Mouse (Mus musculus) left cerebral cortex, adult 18-20 months (tissue): Measurements from ENCODE around the gene A030005L19Rik. TPM values are rescaled to one million over a fixed set of nuclear protein-coding genes. Genes with fewer than 3 reads are reported as not detected.
"Not testable (repeated sequence)": the region's sequence is repeated elsewhere in the genome, so short reads cannot be mapped to it uniquely, and the experiment has no call there.

Experiments used
- DNase-seq, 2 experiments: peaks; one replicate each; pipeline ENCODE4 v3.0.0; 2021 to 2022; ENCODE audit warnings: low spot score in 2 of 2, mixed read lengths in 1 of 2
- long read RNA-seq, 2 experiments: library from polyadenylated mRNA; stranded (forward); transcript quantifications; one replicate each; pipeline ENCODE4 v2.0.0; 2021
- total RNA-seq, 2 experiments: library from RNA; stranded (reverse); gene quantifications; 2 replicates each; pipeline ENCODE4 v1.2.3; 2021

A030005L19Rik gene
- total RNA-seq, result under 1 TPM; 0.49 to 0.59 TPM
- long read RNA-seq, experiment 1, result 0 reads
- long read RNA-seq, experiment 2, result 0 reads

- no peak for DNase-seq
Observed at GRCm38 (mm10) chr1:82913025-82913424, at the start of gene A030005L19Rik. A030005L19Rik (plus strand) TSS chr1:82913325.

- no peak for DNase-seq
Observed at GRCm38 (mm10) chr1:82870202-82870601, 42.9 kb upstream of the A030005L19Rik start.

- peak in 1 of 2 experiments; percentile 9 for DNase-seq
Observed at GRCm38 (mm10) chr1:82879172-82879571, 34.0 kb upstream of the A030005L19Rik start.

GRCm38 (mm10) chr1:82880196-82880595, 32.9 kb upstream of the A030005L19Rik start:
- DNase-seq, result no peak

GRCm38 (mm10) chr1:82893269-82893668, 19.9 kb upstream of the A030005L19Rik start:
- no peak for DNase-seq

- DNase-seq, result no peak
Observed at GRCm38 (mm10) chr1:82900567-82900966, 12.6 kb upstream of the A030005L19Rik start.

- no peak for DNase-seq
Observed at GRCm38 (mm10) chr1:82901201-82901600, 11.9 kb upstream of the A030005L19Rik start.

- no peak for DNase-seq
Observed at GRCm38 (mm10) chr1:82905886-82906285, 7.2 kb upstream of the A030005L19Rik start.

- not testable (repeated sequence) for DNase-seq
Observed at GRCm38 (mm10) chr1:82913434-82913833, 309 bp downstream of the A030005L19Rik start.

GRCm38 (mm10) chr1:82924650-82925049, 11.5 kb downstream of the A030005L19Rik start, which contains the start of gene A030014E15Rik:
A030014E15Rik (plus strand) TSS chr1:82924917.
- DNase-seq, result no peak

- DNase-seq, result not testable (repeated sequence)
Observed at GRCm38 (mm10) chr1:82930558-82930957, 17.4 kb downstream of the A030005L19Rik start.

- not testable (repeated sequence) for DNase-seq
Observed at GRCm38 (mm10) chr1:82931326-82931725, 18.2 kb downstream of the A030005L19Rik start, which contains the start of gene Gm6217. Gm6217 (minus strand) TSS chr1:82931399.

GRCm38 (mm10) chr1:82938666-82939065, 25.5 kb downstream of the A030005L19Rik start:
- DNase-seq, result no peak

GRCm38 (mm10) chr1:82942505-82942904, 29.4 kb downstream of the A030005L19Rik start:
- not testable (repeated sequence) for DNase-seq

GRCm38 (mm10) chr1:82943295-82943694, 30.2 kb downstream of the A030005L19Rik start, which contains the start of gene A030003K21Rik:
A030003K21Rik (minus strand) TSS chr1:82943388.
- not testable (repeated sequence) for DNase-seq

GRCm38 (mm10) chr1:82946029-82946428, 32.9 kb downstream of the A030005L19Rik start:
- not testable (repeated sequence) for DNase-seq

- no peak for DNase-seq
Observed at GRCm38 (mm10) chr1:82948601-82949000, 35.5 kb downstream of the A030005L19Rik start.

GRCm38 (mm10) chr1:82955913-82956312, 42.8 kb downstream of the A030005L19Rik start, which contains the start of gene Gm7544:
Gm7544 (minus strand) TSS chr1:82956013.
- DNase-seq, result not testable (repeated sequence)

- DNase-seq, result no peak
Observed at GRCm38 (mm10) chr1:82959870-82960385, 46.8 kb downstream of the A030005L19Rik start, which contains the start of gene Gm47955. Gm47955 (plus strand) TSS chr1:82960286.
